22 mouse cellular contexts compared by ENCODE assay signal in the genomic region with DNA sequence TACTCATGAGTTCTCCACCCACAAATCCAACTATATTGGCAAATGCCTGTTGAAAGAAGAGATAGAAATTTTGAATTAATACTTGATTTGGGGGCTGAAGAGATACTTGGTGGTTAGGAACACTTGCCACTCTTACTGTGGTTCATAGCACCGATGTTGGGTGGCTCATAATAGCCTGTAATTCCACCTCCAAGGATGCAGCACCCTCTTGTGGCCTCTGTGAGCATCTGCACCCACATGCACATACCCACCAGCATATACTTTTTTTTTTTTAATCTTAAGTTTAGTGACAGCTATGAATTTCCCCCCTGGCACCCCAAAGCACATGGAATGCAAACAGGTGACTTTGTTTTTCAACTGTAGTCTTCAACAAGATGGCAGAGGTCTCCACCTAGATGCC.
A peak's percentile ranks its signal among the peaks of the same experiment; 100 is the strongest.
DNase-seq lines count a peak whose midpoint lies in the region; ATAC-seq and TF ChIP-seq lines count a peak whose summit lies in the region.
"Had no signal": no experiment of that assay in that cellular context is flagged by ENCODE, and none has a peak within 500 bp of the region (broad histone marks: within the 10 kb centered on the region; RNA-seq: fewer than 3 reads in every experiment).

No protein-coding gene starts in this region.

- CTCF ChIA-PET in Patski (lab: Charles Lee) = interaction anchor here (1.1 kb wide), 1 partner anchor 22 kb away, joined by 3 read pairs; no protein-coding TSS in a partner anchor

- no peaks in the 10 kb centered on the region for H3K9me3 ChIP-seq in forebrain, postnatal 0 days (ENCODE audit: low read length)
- H3K9me3 ChIP-seq in forebrain, embryonic 13.5 days (replicated peaks) = no peaks in the 10 kb centered on the region
- H3K9me3 ChIP-seq: liver, embryonic 15.5 days; neural tube, embryonic 13.5 days had no signal

- no peak overlapping the region for H3K4me3 ChIP-seq in forebrain, postnatal 0 days (ENCODE audit: low read depth, low read length)
- no peak overlapping the region for H3K4me3 ChIP-seq in forebrain, embryonic 13.5 days
- H3K4me3 ChIP-seq in layer of hippocampus, adult 2 months = no peak overlapping the region
- H3K4me3 ChIP-seq: embryonic facial prominence, embryonic 12.5 days; liver, embryonic 15.5 days; neural tube, embryonic 13.5 days had no signal

- H3K27me3 ChIP-seq in forebrain, postnatal 0 days (ENCODE audit: insufficient read depth, low read length) = no peaks in the 10 kb centered on the region
- no peaks in the 10 kb centered on the region; the same call in 1 of the 2 replicates for H3K27me3 ChIP-seq in forebrain, embryonic 13.5 days
- peaks cover 39% of the 10 kb centered on the region for H3K27me3 ChIP-seq in Patski
- H3K27me3 ChIP-seq: liver, embryonic 15.5 days; neural tube, embryonic 13.5 days had no signal

- H3K4me2 ChIP-seq in forebrain, postnatal 0 days (ENCODE audit: low read depth) = no peak overlapping the region
- H3K4me2 ChIP-seq in forebrain, embryonic 13.5 days = no peak overlapping the region
- H3K4me2 ChIP-seq: embryonic facial prominence, embryonic 12.5 days; hindbrain, embryonic 14.5 days; liver, embryonic 15.5 days; neural tube, embryonic 13.5 days had no signal

- WGBS in forebrain, postnatal 0 days = 89% methylated on average over 1 of the region's 1 CpGs
- 84% methylated on average over 1 of the region's 1 CpGs for WGBS in forebrain, embryonic 13.5 days

- no peaks in the 10 kb centered on the region for H3K36me3 ChIP-seq in forebrain, postnatal 0 days (ENCODE audit: insufficient read depth)
- H3K36me3 ChIP-seq in forebrain, embryonic 13.5 days (ENCODE audit: poor library complexity, severe bottlenecking) = no peaks in the 10 kb centered on the region
- H3K36me3 ChIP-seq: embryonic facial prominence, embryonic 12.5 days; liver, embryonic 15.5 days; neural tube, embryonic 13.5 days had no signal

- H3K9ac ChIP-seq in forebrain, postnatal 0 days = no peak overlapping the region
- no peak overlapping the region for H3K9ac ChIP-seq in forebrain, embryonic 13.5 days
- H3K9ac ChIP-seq: embryonic facial prominence, embryonic 12.5 days; hindbrain, embryonic 14.5 days; liver, embryonic 15.5 days; neural tube, embryonic 13.5 days had no signal

- ATAC-seq in forebrain, postnatal 0 days = no peak
- ATAC-seq in forebrain, embryonic 13.5 days = no peak
- ATAC-seq in Patski = no peak

- POLR2A ChIA-PET in Patski (lab: Charles Lee) = no interaction called here

- no peaks in the 10 kb centered on the region for H3K4me1 ChIP-seq in forebrain, postnatal 0 days (ENCODE audit: insufficient read depth)
- no peaks in the 10 kb centered on the region for H3K4me1 ChIP-seq in forebrain, embryonic 13.5 days
- H3K4me1 ChIP-seq: embryonic facial prominence, embryonic 12.5 days; liver, embryonic 15.5 days; neural tube, embryonic 13.5 days had no signal

- TF ChIP-seq CTCF in forebrain, postnatal 0 days (IDR thresholded peaks at IDR 0.05; ENCODE audit: low read depth) = peak; percentile 34
- TF ChIP-seq CTCF in layer of hippocampus, adult 2 months (conservative IDR thresholded peaks at IDR 0.05) = peak; percentile 38; the same call in 1 of the 2 replicates
- peak; percentile 37 for TF ChIP-seq CTCF in Patski (IDR thresholded peaks at IDR 0.05)

- H3K27ac ChIP-seq in forebrain, postnatal 0 days (ENCODE audit: low read depth, low read length) = no peak overlapping the region
- H3K27ac ChIP-seq in forebrain, embryonic 13.5 days = no peak overlapping the region
- no peak overlapping the region for H3K27ac ChIP-seq in layer of hippocampus, adult 2 months
- H3K27ac ChIP-seq: embryonic facial prominence, embryonic 12.5 days; hindbrain, embryonic 14.5 days; liver, embryonic 15.5 days; neural tube, embryonic 13.5 days had no signal

- in situ Hi-C loops in Patski (cut with MboI; ENCODE audit: low pct_unique_long_range_greater_than_20kb) = no loop called here

- no peak for DNase-seq in forebrain, postnatal 0 days
- DNase-seq in layer of hippocampus, adult 2 months (ENCODE audit: low spot score in 2 of 2) = no peak
- DNase-seq in layer of hippocampus, postnatal 10 days (ENCODE audit: low spot score in 2 of 2) = no peak
- DNase-seq in 416B (ENCODE audit: low read depth) (peak; percentile 8), Patski (ENCODE audit: low read depth, low spot score) (no peak)
- DNase-seq in adrenal gland, adult 2 months = no peak
- DNase-seq in urinary bladder, postnatal 36 days (ENCODE audit: low spot score in 2 of 2) = no peak
- DNase-seq: adrenal gland, postnatal 10 days; cerebellum, adult 9-10 months; gastrocnemius, postnatal 14 days; heart, postnatal 14 days; kidney, adult 18-20 months; kidney, postnatal 36 days; layer of hippocampus, postnatal 36 days; left cerebral cortex, postnatal 4 days; lung, postnatal 14 days; spleen, adult 18-20 months had no signal
